Mouse (Mus musculus) liver, adult 2 months (tissue): ENCODE measurements at regions not wholly inside any gene's neighbourhood (a gene's known extent, or its start where the extent isn't known, plus 50 kb on each side); places are given as distances from the start of the nearest gene placed in this dataset.

Experiments
- DNase-seq: peaks from one replicate; pipeline ENCODE4 v3.0.0-alpha.2; 2011; ENCODE audit warnings: low read depth, low spot score; ENCODE audit errors: extremely low read depth
- H3K27ac ChIP-seq: fragments of 200-500 bp; replicated peaks from 2 replicates; pipeline ENCODE4 v1.5.1; 2012; ENCODE audit warnings: low read depth, mild to moderate bottlenecking, control low read depth, inconsistent platforms, low read length; ENCODE audit not compliant: insufficient read depth
- H3K27me3 ChIP-seq: fragments of 200-500 bp; 2 replicates; pipeline ENCODE4 v1.6.1; 2012; ENCODE audit warnings: mild to moderate bottlenecking, moderate library complexity, low read length, inconsistent platforms; ENCODE audit not compliant: control insufficient read depth, insufficient read depth
- H3K36me3 ChIP-seq: fragments of 200-500 bp; 2 replicates; pipeline ENCODE4 v1.6.1; 2012; ENCODE audit warnings: low read length, inconsistent platforms; ENCODE audit not compliant: control insufficient read depth, insufficient read depth
- H3K4me1 ChIP-seq: fragments of 200-500 bp; 2 replicates; pipeline ENCODE4 v1.6.1; 2011; ENCODE audit warnings: low read length; ENCODE audit not compliant: control insufficient read depth, insufficient read depth
- H3K4me3 ChIP-seq: fragments of 200-500 bp; 2 replicates; pipeline ENCODE4 v1.5.1; 2011; ENCODE audit warnings: low read depth, mild to moderate bottlenecking, control low read depth, low read length, moderate library complexity; ENCODE audit not compliant: insufficient read depth
- H3K79me2 ChIP-seq: fragments of 200-500 bp; 2 replicates; pipeline ENCODE4 v1.6.1; 2012; ENCODE audit warnings: inconsistent platforms, mild to moderate bottlenecking, low read length, moderate library complexity; ENCODE audit not compliant: control insufficient read depth, insufficient read depth
- H3K9ac ChIP-seq: fragments of 200-500 bp; 2 replicates; pipeline ENCODE4 v1.6.1; 2012; ENCODE audit warnings: low read depth, mild to moderate bottlenecking, control low read depth, inconsistent platforms, low read length
- CTCF ChIP-seq: fragments of 200-500 bp; IDR thresholded peaks from 2 replicates; pipeline ENCODE4 v1.5.1; 2011; ENCODE audit warnings: low read depth, low read length, control low read depth
- POLR2A ChIP-seq: fragments of 200-500 bp; IDR thresholded peaks from 2 replicates; pipeline ENCODE4 v1.6.1; 2011; ENCODE audit warnings: low read length, control low read depth; ENCODE audit not compliant: insufficient read depth; ENCODE audit errors: extremely low read depth
- WGBS: fragments of 180-500 bp; shearing (Covaris S2); methylation state at CpG from one replicate; pipeline ENCODE4 v1.1.7; 2018; 5-methylcytosine and 5-hydroxymethylcytosine counted together

- H3K79me2 ChIP-seq = no peaks in the 10 kb centered on the region
- no peaks in the 10 kb centered on the region for H3K27me3 ChIP-seq
- TF ChIP-seq POLR2A (no peak), CTCF (no peak)
- no peak overlapping the region for H3K27ac ChIP-seq
- DNase-seq = no peak
- no peaks in the 10 kb centered on the region for H3K36me3 ChIP-seq
- no peak overlapping the region for H3K4me3 ChIP-seq
- 76% methylated on average over 5 of the region's 5 CpGs for WGBS
- no peak overlapping the region for H3K9ac ChIP-seq
- H3K4me1 ChIP-seq = no peaks in the 10 kb centered on the region
These were observed 172.5 kb upstream of the Castor2 start for GRCm38 (mm10) chr5:133927054-133927453.

DNA sequence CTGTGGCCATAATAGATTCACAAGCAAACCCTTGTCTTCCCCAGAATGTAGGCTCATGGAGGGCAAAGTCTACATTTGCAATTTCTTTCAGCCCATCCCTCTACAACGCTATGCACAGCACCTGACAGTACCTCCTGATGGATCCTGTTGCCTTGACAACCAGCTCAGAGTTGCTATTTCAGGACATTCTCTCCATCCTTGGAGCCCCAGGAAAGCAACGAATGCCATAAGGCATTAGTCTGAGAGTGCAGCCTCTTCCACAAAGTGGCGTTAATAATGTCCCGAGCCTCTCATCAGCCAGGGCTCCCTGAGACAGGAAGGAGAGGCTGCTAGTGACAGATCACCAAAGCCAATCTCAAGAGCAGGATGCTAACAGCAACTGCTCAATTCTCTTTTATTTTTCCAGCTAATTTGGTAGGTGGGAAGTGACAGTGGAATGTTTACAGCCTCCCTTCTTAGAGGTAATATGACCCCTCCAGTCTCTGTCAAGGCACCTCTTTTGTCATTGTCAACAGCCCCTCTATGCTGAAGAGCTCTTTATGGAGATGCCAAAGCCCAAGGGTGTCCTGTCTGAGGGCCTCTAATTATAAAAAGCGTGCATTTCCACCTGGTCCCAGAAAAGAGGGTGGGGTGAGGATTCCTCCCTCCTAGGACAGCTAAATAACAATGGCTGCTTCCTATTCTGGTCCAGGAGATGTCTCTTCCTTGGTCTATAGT lies 174.2 kb upstream of the Castor2 start:
- H3K4me3 ChIP-seq = no peak overlapping the region
- 56% methylated on average over 5 of the region's 5 CpGs for WGBS

DNA sequence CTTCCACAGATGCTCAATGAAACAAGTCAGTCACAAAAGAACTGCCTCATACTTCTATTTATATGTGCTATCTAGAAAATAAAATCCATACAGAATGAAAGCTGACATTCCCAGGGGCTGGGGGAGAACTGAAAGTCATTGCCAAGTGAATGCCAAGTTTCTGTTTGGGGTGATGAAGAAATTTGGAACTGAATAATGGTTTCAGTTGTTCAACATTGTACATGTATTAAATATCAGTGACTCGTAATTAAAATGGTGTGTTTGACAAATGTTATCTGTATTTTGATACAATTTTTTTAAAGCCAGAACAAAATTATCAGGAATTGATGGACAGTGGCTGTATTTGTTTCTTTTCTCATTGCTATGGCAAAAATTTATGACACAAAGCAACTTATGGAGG lies 177.3 kb upstream of the Castor2 start:
- H3K36me3 ChIP-seq = no peaks in the 10 kb centered on the region
- H3K4me3 ChIP-seq = no peak overlapping the region
- no peak overlapping the region for H3K27ac ChIP-seq
- no peaks in the 10 kb centered on the region for H3K4me1 ChIP-seq
- H3K79me2 ChIP-seq = no peaks in the 10 kb centered on the region
- 76% methylated on average over 1 of the region's 1 CpGs for WGBS
- no peak for TF ChIP-seq POLR2A
- TF ChIP-seq CTCF = no peak
- no peak for DNase-seq
- no peaks in the 10 kb centered on the region for H3K27me3 ChIP-seq
- H3K9ac ChIP-seq = no peak overlapping the region

More for the DNA sequence above, 174.2 kb upstream of the Castor2 start:
- Histone ChIP-seq H3K27me3 (no peaks in the 10 kb centered on the region), H3K79me2 (no peaks in the 10 kb centered on the region), H3K4me1 (no peaks in the 10 kb centered on the region), H3K9ac (no peak overlapping the region), H3K36me3 (no peaks in the 10 kb centered on the region), H3K27ac (no peak overlapping the region)
- TF ChIP-seq CTCF (no peak), POLR2A (no peak)
- no peak for DNase-seq

DNA sequence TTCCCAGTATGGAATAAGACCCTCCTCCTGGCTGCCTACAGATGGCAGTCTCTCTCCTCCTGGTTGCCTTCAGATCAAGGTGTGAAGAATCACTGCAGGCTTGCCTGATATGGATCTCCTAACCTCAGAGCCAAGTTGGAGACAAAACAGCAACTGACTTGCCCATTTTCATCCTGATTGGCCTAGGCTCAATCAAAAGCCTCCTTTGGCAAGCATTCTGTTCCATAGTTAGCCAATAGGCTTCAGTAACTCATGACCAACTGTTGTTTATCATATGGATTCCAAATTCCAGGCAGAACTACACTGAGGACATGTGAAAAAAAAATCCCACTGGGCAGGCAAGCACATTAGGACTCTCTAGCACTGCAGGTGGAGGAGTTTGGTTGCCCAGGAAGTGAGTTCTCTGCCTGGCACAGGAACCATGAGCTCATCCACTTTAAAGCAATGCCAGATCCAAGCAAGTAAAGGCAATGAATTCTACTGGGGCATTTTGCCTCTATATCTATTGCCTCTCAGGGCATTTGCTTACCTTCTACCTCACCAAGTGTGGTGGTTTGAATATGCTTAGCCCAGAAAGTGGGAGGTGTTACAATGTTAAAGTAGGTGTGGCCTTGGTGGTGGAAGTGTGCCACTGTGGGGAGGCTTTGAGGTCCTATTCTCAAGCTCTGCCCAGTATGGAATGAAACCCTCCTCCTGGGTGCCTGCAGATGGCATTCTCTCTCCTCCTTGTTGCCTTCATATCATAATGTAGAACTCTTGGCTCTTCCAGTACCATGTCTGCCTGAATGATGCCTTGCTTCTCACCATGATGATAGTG lies 183.6 kb upstream of the Castor2 start:
- TF ChIP-seq CTCF (no peak), POLR2A (no peak)
- DNase-seq = no peak
- no peak overlapping the region for H3K4me3 ChIP-seq

GRCm38 (mm10) chr5:133907442-133907841 lies 192.1 kb upstream of the Castor2 start:
- no peaks in the 10 kb centered on the region for H3K36me3 ChIP-seq
- WGBS = 85% methylated on average over 3 of the region's 3 CpGs
- H3K4me1 ChIP-seq = no peaks in the 10 kb centered on the region

More for the DNA sequence above, 183.6 kb upstream of the Castor2 start:
- no peak overlapping the region for H3K27ac ChIP-seq
- H3K9ac ChIP-seq = no peak overlapping the region
- H3K36me3 ChIP-seq = no peaks in the 10 kb centered on the region
- no peaks in the 10 kb centered on the region for H3K79me2 ChIP-seq
- H3K4me1 ChIP-seq = no peaks in the 10 kb centered on the region
- no peaks in the 10 kb centered on the region for H3K27me3 ChIP-seq

More at GRCm38 (mm10) chr5:133907442-133907841, 192.1 kb upstream of the Castor2 start:
- Histone ChIP-seq H3K27me3 (no peaks in the 10 kb centered on the region), H3K79me2 (no peaks in the 10 kb centered on the region), H3K4me3 (no peak overlapping the region), H3K27ac (no peak overlapping the region), H3K9ac (no peak overlapping the region)
- no peak for TF ChIP-seq POLR2A
- TF ChIP-seq CTCF = no peak
- DNase-seq = no peak
